Mouse (Mus musculus) kidney, adult 2 months (tissue): ENCODE measurements at regions not wholly inside any gene's neighbourhood (a gene's known extent, or its start where the extent isn't known, plus 50 kb on each side); places are given as distances from the start of the nearest gene placed in this dataset.
A peak's percentile ranks its signal among the peaks of the same experiment; 100 is the strongest.

Source experiments
- DNase-seq: peaks from one replicate; pipeline ENCODE4 v3.0.0; 2021
- H3K27ac ChIP-seq: fragments of 200-500 bp; 2 replicates; pipeline ENCODE4 v1.5.1; 2012; ENCODE audit warnings: low read depth, low read length, control low read depth, inconsistent platforms; ENCODE audit not compliant: insufficient read depth
- H3K27me3 ChIP-seq: fragments of 200-500 bp; replicated peaks from 2 replicates; pipeline ENCODE4 v1.6.1; 2012; ENCODE audit warnings: mild to moderate bottlenecking, moderate library complexity, low read length, inconsistent platforms; ENCODE audit not compliant: control insufficient read depth, insufficient read depth
- H3K36me3 ChIP-seq: fragments of 200-500 bp; 2 replicates; pipeline ENCODE4 v1.6.1; 2012; ENCODE audit warnings: mild to moderate bottlenecking, moderate library complexity, low read length, inconsistent platforms; ENCODE audit not compliant: control insufficient read depth, insufficient read depth
- H3K4me1 ChIP-seq: fragments of 200-500 bp; 2 replicates; pipeline ENCODE4 v1.6.1; 2011; ENCODE audit warnings: low read length; ENCODE audit not compliant: control insufficient read depth, insufficient read depth
- H3K4me3 ChIP-seq: fragments of 200-500 bp; 2 replicates; pipeline ENCODE4 v1.5.1; 2011; ENCODE audit warnings: mild to moderate bottlenecking, low read depth, low read length, control low read depth; ENCODE audit not compliant: insufficient read depth
- CTCF ChIP-seq: fragments of 200-500 bp; conservative IDR thresholded peaks from 2 replicates; pipeline ENCODE4 v1.5.1; 2011; ENCODE audit warnings: low read depth, mild to moderate bottlenecking, control low read depth, low read length, moderate library complexity, mixed read lengths; ENCODE audit not compliant: insufficient read depth, insufficient read length
- POLR2A ChIP-seq: fragments of 200-500 bp; IDR thresholded peaks from one replicate; pipeline ENCODE4 v1.6.1; 2011; ENCODE audit warnings: low read depth, low read length, control low read depth
- WGBS: fragments of 180-500 bp; shearing (Covaris S2); methylation state at CpG from one replicate; pipeline ENCODE4 v1.1.7; 2018; 5-methylcytosine and 5-hydroxymethylcytosine counted together

GRCm38 (mm10) chr8:112427721-112428389 is 142.0 kb upstream of the Cntnap4 start:
- no peaks in the 10 kb centered on the region for H3K36me3 ChIP-seq
- no peaks in the 10 kb centered on the region for H3K4me1 ChIP-seq
- H3K27me3 ChIP-seq, result no peaks in the 10 kb centered on the region
- H3K27ac ChIP-seq, result no peak overlapping the region
- H3K4me3 ChIP-seq, result no peak overlapping the region
- no peak for DNase-seq
- whole genome bisulfite sequencing, result 70% methylated on average over 19 of the region's 19 CpGs
- no peak for TF ChIP-seq POLR2A
- no peak for TF ChIP-seq CTCF

GRCm38 (mm10) chr8:112411968-112412367 is 157.9 kb upstream of the Cntnap4 start:
- Histone ChIP-seq H3K4me3 (no peak overlapping the region), H3K4me1 (no peaks in the 10 kb centered on the region), H3K27ac (no peak overlapping the region), H3K36me3 (no peaks in the 10 kb centered on the region), H3K27me3 (no peaks in the 10 kb centered on the region)
- no peak for DNase-seq
- WGBS, result 84% methylated on average over 5 of the region's 5 CpGs
- TF ChIP-seq CTCF, result no peak
- no peak for TF ChIP-seq POLR2A

GRCm38 (mm10) chr8:112411213-112411612 is 158.6 kb upstream of the Cntnap4 start:
- Histone ChIP-seq H3K27ac (no peak overlapping the region), H3K27me3 (no peaks in the 10 kb centered on the region), H3K36me3 (no peaks in the 10 kb centered on the region), H3K4me3 (no peak overlapping the region), H3K4me1 (no peaks in the 10 kb centered on the region)
- WGBS, result 19% methylated on average over 6 of the region's 6 CpGs
- TF ChIP-seq POLR2A (no peak), CTCF (peak; percentile 68)
- peak; percentile 54 for DNase-seq

GRCm38 (mm10) chr8:112408211-112408735 is 161.6 kb upstream of the Cntnap4 start:
- H3K4me3 ChIP-seq, result no peak overlapping the region
- H3K36me3 ChIP-seq, result no peaks in the 10 kb centered on the region
- TF ChIP-seq CTCF (no peak), POLR2A (no peak)
- no peaks in the 10 kb centered on the region for H3K4me1 ChIP-seq
- no peak for DNase-seq
- H3K27me3 ChIP-seq, result no peaks in the 10 kb centered on the region
- WGBS, result 87% methylated on average over 9 of the region's 9 CpGs
- no peak overlapping the region for H3K27ac ChIP-seq

- TF ChIP-seq CTCF (no peak), POLR2A (no peak)
- Histone ChIP-seq H3K36me3 (no peaks in the 10 kb centered on the region), H3K27me3 (no peaks in the 10 kb centered on the region), H3K4me3 (no peak overlapping the region), H3K4me1 (no peaks in the 10 kb centered on the region), H3K27ac (no peak overlapping the region)
- no peak for DNase-seq
- WGBS, result 3% methylated on average over 2 of the region's 2 CpGs
Measured at GRCm38 (mm10) chr8:112404087-112404486, 165.8 kb upstream of the Cntnap4 start.

- TF ChIP-seq POLR2A (no peak), CTCF (no peak)
- DNase-seq, result no peak
- Histone ChIP-seq H3K4me3 (no peak overlapping the region), H3K27ac (no peak overlapping the region), H3K4me1 (no peaks in the 10 kb centered on the region), H3K27me3 (no peaks in the 10 kb centered on the region), H3K36me3 (no peaks in the 10 kb centered on the region)
- 17% methylated on average over 2 of the region's 2 CpGs for WGBS
Measured at GRCm38 (mm10) chr8:112397438-112397837, 172.4 kb upstream of the Cntnap4 start.

- no peaks in the 10 kb centered on the region for H3K4me1 ChIP-seq
- no peak overlapping the region for H3K27ac ChIP-seq
- H3K4me3 ChIP-seq, result no peak overlapping the region
- WGBS, result 79% methylated on average over 4 of the region's 4 CpGs
- H3K27me3 ChIP-seq, result no peaks in the 10 kb centered on the region; the same call in 1 of the 2 replicates
- H3K36me3 ChIP-seq, result no peaks in the 10 kb centered on the region
- no peak for DNase-seq
- TF ChIP-seq POLR2A (no peak), CTCF (no peak)
Measured at GRCm38 (mm10) chr8:112390108-112390507, 179.7 kb upstream of the Cntnap4 start.

GRCm38 (mm10) chr8:112348323-112348722 is 221.5 kb upstream of the Cntnap4 start:
- Histone ChIP-seq H3K4me3 (no peak overlapping the region), H3K27me3 (no peaks in the 10 kb centered on the region), H3K27ac (no peak overlapping the region), H3K4me1 (no peaks in the 10 kb centered on the region), H3K36me3 (no peaks in the 10 kb centered on the region)
- 35% methylated on average over 5 of the region's 5 CpGs for WGBS
- no peak for TF ChIP-seq POLR2A
- no peak for TF ChIP-seq CTCF
- DNase-seq, result no peak
